Mouse (Mus musculus) heart, postnatal 0 days (tissue): ENCODE data around the gene March10. TPM values are rescaled to one million over a fixed set of nuclear protein-coding genes. Genes with fewer than 3 reads are reported as not detected.

Source experiments
- ATAC-seq: fragments of 200-750 bp; cut with Nextera tagmentation; 2 replicates; pipeline ENCODE4 v1.8.0; 2017; ENCODE audit warnings: low read depth, moderate number of reproducible peaks, moderate library complexity; ENCODE audit not compliant: insufficient read depth
- DNase-seq: peaks from one replicate; pipeline ENCODE4 v3.0.0-alpha.2; 2016; ENCODE audit warnings: low spot score
- H3K27ac ChIP-seq: fragments of 300-500 bp; sonication (generic); 2 replicates; pipeline ENCODE4 v1.5.1; 2014; ENCODE audit warnings: low read depth, mild to moderate bottlenecking
- H3K27me3 ChIP-seq: fragments of 300-500 bp; sonication (generic); 2 replicates; pipeline ENCODE4 v1.6.1; 2014; ENCODE audit warnings: low read length, mixed read lengths; ENCODE audit not compliant: control insufficient read depth, insufficient read depth
- H3K36me3 ChIP-seq: fragments of 300-500 bp; sonication (generic); replicated peaks from 2 replicates; pipeline ENCODE4 v1.6.1; 2014; ENCODE audit warnings: low read length, mixed read lengths; ENCODE audit not compliant: control insufficient read depth, insufficient read depth
- H3K4me1 ChIP-seq: fragments of 300-500 bp; sonication (generic); 2 replicates; pipeline ENCODE4 v1.6.1; 2014; ENCODE audit warnings: antibody characterized with exemption; ENCODE audit not compliant: control insufficient read depth, insufficient read depth
- H3K4me2 ChIP-seq: fragments of 300-500 bp; sonication (generic); 2 replicates; pipeline ENCODE4 v1.6.1; 2014; ENCODE audit warnings: low read depth, mild to moderate bottlenecking, low read length, moderate library complexity
- H3K4me3 ChIP-seq: fragments of 300-500 bp; sonication (generic); 2 replicates; pipeline ENCODE4 v1.5.1; 2014; ENCODE audit warnings: low read depth, low read length
- H3K9ac ChIP-seq: fragments of 300-500 bp; sonication (generic); replicated peaks from 2 replicates; pipeline ENCODE4 v1.6.1; 2014; ENCODE audit warnings: low read depth, low read length, mixed read lengths
- H3K9me3 ChIP-seq: fragments of 300-500 bp; sonication (generic); replicated peaks from 2 replicates; pipeline ENCODE4 v1.6.1; 2016; ENCODE audit warnings: low read length; ENCODE audit not compliant: control insufficient read depth
- CTCF ChIP-seq: IDR thresholded peaks from 2 replicates; pipeline ENCODE4 v1.5.1; 2016; ENCODE audit warnings: antibody characterized with exemption, control low read depth, low read depth
- EP300 ChIP-seq: IDR thresholded peaks from 2 replicates; pipeline ENCODE4 v1.6.1; 2016; ENCODE audit warnings: antibody characterized with exemption, low read depth
- WGBS: fragments of 180-500 bp; shearing (Covaris S2); extraction: QIAGEN DNeasy Blood & Tissue Kit; methylation state at CpG from one replicate; pipeline ENCODE4 v1.1.7; 2014; 5-methylcytosine and 5-hydroxymethylcytosine counted together
- polyA plus RNA-seq: library from polyadenylated mRNA; unstranded; fragments of >200 nt; fragmentation: Nextera tagmentation; extraction: Ambion mirVana; gene quantifications from 2 replicates; pipeline ENCODE4 v1.2.1, GENCODE M21; 2015
- total RNA-seq: library from RNA; depleted of rRNA; stranded (reverse); fragments of >200 nt; gene quantifications from 2 replicates; pipeline ENCODE4 v1.2.3, GENCODE M21; 2014; ENCODE audit warnings: low replicate concordance

March10 gene
- total and polyA plus RNA-seq, 2 experiments from 2014 or later: not detected

DNA sequence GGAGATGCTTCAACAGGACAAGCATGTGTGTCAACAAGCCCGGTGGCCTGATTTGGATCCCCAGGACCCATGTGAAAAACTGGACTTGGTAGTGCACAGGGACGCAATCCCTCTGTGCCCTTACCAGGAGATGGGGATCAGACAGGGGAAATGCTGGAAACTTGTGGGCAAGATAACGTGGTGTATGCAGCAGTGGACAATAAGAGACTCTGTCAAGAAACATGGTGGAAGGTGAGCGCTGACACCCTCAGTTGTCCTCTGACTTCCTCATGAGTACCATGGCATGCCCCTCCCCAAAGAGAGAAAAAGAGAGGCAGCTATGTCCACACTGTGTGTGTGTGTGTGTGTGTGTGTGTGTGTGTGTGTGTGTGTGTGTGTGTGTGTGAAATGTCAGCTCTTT, 14.4 kb upstream of the March10 start:
- Histone ChIP-seq H3K27ac (no peak overlapping the region), H3K27me3 (no peaks in the 10 kb centered on the region), H3K36me3 (no peaks in the 10 kb centered on the region), H3K4me3 (no peak overlapping the region), H3K4me2 (no peak overlapping the region), H3K9me3 (no peaks in the 10 kb centered on the region), H3K9ac (no peak overlapping the region), H3K4me1 (peaks cover 14% of the 10 kb centered on the region; the same call in 1 of the 2 replicates)
- TF ChIP-seq EP300 (no peak), CTCF (no peak)
- WGBS: 91% methylated on average over 4 of the region's 4 CpGs
- DNase-seq (no peak), ATAC-seq (no peak)

DNA sequence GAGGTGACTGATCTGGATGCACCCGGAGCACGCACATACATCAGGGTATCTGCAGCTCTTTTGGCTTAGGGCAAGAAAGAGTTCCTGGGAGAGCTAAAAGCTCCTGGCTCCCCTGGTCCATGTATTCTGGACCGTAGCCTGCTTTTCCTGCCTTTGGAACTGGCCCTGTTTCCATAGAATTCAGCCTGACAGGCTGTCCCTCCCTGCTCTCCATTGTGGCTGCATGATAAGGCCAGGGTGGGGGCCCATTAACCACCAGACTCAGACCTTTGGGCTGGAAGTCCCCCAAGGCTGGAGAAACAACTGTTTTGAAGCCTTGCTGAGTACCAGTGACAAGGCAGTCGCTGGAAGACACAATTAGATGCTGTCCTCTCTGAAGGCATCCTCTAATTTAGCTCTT, 13.0 kb upstream of the March10 start:
- WGBS: 59% methylated on average over 4 of the region's 4 CpGs
- Histone ChIP-seq H3K4me1 (peaks cover 10% of the 10 kb centered on the region; the same call in 1 of the 2 replicates), H3K4me3 (no peak overlapping the region)

DNA sequence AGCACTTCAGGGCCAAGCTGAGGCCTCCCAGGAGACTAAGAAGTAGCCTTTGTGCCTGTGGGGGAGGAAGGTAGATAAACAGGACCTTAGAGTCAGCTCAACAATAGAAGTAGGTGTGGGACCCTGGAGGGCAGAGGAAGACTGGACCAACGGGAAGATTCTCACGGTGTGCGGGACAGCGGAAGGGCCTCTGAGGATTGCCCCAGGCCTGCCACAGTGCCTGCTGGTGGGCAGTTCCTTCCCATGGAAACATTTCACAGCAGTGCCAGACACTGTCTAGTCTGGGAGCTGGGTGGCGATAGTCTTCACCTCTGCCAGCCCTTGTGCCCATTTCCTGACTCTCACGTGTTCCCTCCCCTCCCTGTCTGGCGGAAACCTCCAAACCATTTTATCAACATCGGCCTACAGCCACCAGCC, 12.6 kb upstream of the March10 start:
- no peak overlapping the region for H3K9ac ChIP-seq
- H3K36me3 ChIP-seq: no peaks in the 10 kb centered on the region
- WGBS: 45% methylated on average over 8 of the region's 8 CpGs
- peaks cover 10% of the 10 kb centered on the region; the same call in 1 of the 2 replicates for H3K4me1 ChIP-seq
- DNase-seq: peak; percentile 21
- H3K4me2 ChIP-seq: no peak overlapping the region
- no peaks in the 10 kb centered on the region for H3K9me3 ChIP-seq
- peak overlapping the region; percentile 15 for H3K27ac ChIP-seq
- H3K4me3 ChIP-seq: no peak overlapping the region
- peak; percentile 44; the same call in 1 of the 2 replicates for ATAC-seq
- TF ChIP-seq EP300 (no peak), CTCF (0 out of 2 replicates have a peak, but pooled peaks have one; percentile 5)
- no peaks in the 10 kb centered on the region for H3K27me3 ChIP-seq

More for the DNA sequence above, 13.0 kb upstream of the March10 start:
- Histone ChIP-seq H3K36me3 (no peaks in the 10 kb centered on the region), H3K9me3 (no peaks in the 10 kb centered on the region), H3K27me3 (no peaks in the 10 kb centered on the region), H3K4me2 (no peak overlapping the region), H3K9ac (no peak overlapping the region), H3K27ac (peak overlapping the region; percentile 15)
- peak; percentile 37; the same call in 1 of the 2 replicates for ATAC-seq
- peak; percentile 22 for DNase-seq
- TF ChIP-seq CTCF (no peak), EP300 (no peak)

DNA sequence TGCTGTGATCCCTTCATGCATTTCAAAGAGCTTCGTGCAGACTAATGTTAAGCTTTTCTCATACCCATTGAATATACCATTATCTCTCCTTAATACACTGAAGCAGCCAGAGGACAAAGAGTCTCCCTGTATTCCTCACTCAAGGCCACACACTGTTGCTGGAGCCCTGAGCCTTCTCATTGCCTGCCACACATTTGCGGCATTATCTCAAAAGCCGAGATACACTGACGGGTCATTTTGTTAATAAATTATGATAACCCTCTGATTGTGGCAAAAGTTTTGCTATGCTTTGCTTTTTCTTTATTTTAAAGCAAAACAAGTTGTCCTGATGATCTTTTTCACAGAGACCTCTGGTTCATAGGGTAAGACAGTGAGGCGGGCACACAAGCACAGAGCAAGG, 11.9 kb upstream of the March10 start:
- H3K36me3 ChIP-seq: no peaks in the 10 kb centered on the region
- no peak overlapping the region for H3K4me3 ChIP-seq
- 75% methylated on average over 5 of the region's 5 CpGs for WGBS
- DNase-seq (no peak), ATAC-seq (no peak)
- TF ChIP-seq CTCF (no peak), EP300 (no peak)
- H3K27me3 ChIP-seq: no peaks in the 10 kb centered on the region
- H3K27ac ChIP-seq: no peak overlapping the region; the same call in 1 of the 2 replicates
- H3K4me1 ChIP-seq: peaks cover 10% of the 10 kb centered on the region; the same call in 1 of the 2 replicates
- no peak overlapping the region for H3K4me2 ChIP-seq
- H3K9me3 ChIP-seq: no peaks in the 10 kb centered on the region
- no peak overlapping the region for H3K9ac ChIP-seq

DNA sequence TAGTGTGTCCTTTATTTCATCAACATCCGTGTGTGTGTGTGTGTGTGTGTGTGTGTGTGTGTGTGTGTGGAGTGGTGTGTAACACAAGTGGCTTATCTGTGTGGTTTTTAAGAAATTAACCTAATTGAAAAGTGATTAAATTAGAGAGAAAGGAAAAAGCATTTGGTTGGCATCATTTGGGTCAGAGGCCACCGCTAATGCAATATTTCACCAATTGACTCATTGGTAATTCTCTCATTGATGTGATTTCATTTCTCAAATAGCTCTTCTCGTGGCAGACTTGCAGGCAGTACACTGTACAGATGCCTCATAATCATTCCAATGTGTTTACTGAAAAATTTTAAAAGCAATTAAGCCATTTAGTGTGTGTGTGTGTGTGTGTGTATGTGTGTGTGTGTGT, 11.3 kb upstream of the March10 start:
- H3K27ac ChIP-seq: no peak overlapping the region
- DNase-seq (no peak), ATAC-seq (no peak)
- H3K4me1 ChIP-seq: peaks cover 10% of the 10 kb centered on the region; the same call in 1 of the 2 replicates
- no peak overlapping the region for H3K4me2 ChIP-seq
- no peak for TF ChIP-seq CTCF
- no peak for TF ChIP-seq EP300
- H3K9me3 ChIP-seq: no peaks in the 10 kb centered on the region
- no peak overlapping the region for H3K9ac ChIP-seq
- WGBS: 85% methylated on average over 3 of the region's 3 CpGs
- H3K27me3 ChIP-seq: no peaks in the 10 kb centered on the region
- H3K4me3 ChIP-seq: no peak overlapping the region
- no peaks in the 10 kb centered on the region for H3K36me3 ChIP-seq

DNA sequence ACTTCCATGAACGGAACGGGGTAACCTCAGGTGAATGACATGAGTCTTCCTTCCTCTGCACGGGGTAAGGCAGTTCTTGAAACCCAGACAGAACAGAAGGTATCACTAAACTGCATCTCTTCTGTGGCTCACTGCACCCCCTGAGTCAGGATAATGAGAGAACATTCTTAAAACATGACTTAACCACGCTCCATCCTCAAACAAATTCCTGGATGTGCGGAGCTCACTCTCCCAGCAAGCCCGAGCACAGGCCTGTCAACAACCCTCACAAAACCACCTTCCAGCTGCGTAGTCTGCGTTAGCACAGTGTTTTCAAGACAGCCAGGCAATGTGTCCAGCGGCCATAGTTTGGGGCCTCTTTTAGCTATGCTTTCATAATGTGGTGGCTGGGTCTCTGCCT, 10.7 kb upstream of the March10 start:
- H3K4me2 ChIP-seq: no peak overlapping the region
- no peak overlapping the region; the same call in none of the 2 replicates for H3K27ac ChIP-seq
- peak; percentile 56 for DNase-seq
- no peak for TF ChIP-seq CTCF
- TF ChIP-seq EP300: no peak
- H3K27me3 ChIP-seq: no peaks in the 10 kb centered on the region
- WGBS: 18% methylated on average over 9 of the region's 9 CpGs
- peak; percentile 69 for ATAC-seq
- no peak overlapping the region for H3K4me3 ChIP-seq
- H3K9ac ChIP-seq: no peak overlapping the region
- peaks cover 10% of the 10 kb centered on the region; the same call in 1 of the 2 replicates for H3K4me1 ChIP-seq
- no peaks in the 10 kb centered on the region for H3K36me3 ChIP-seq
- no peaks in the 10 kb centered on the region for H3K9me3 ChIP-seq
